8 mouse cellular contexts compared by ENCODE assay signal in genomic region chr19:10709360-10710087, GRCm38 (mm10). TPM values are rescaled to one million over a fixed set of nuclear protein-coding genes. Genes with fewer than 3 reads are reported as not detected.
A peak's percentile ranks its signal among the peaks of the same experiment; 100 is the strongest.
DNase-seq lines count a peak whose midpoint lies in the region; ATAC-seq lines count a peak whose summit lies in the region.

No protein-coding gene starts in this region.

- H3K27me3 ChIP-seq in forebrain, embryonic 11.5 days (ENCODE audit: control insufficient read depth, insufficient read depth, low read length) = no peaks in the 10 kb centered on the region
- no peaks in the 10 kb centered on the region for H3K27me3 ChIP-seq in heart, embryonic 16.5 days (ENCODE audit: control insufficient read depth, insufficient read depth, low read length)
- no peaks in the 10 kb centered on the region for H3K27me3 ChIP-seq in liver, embryonic 13.5 days
- H3K27me3 ChIP-seq in neural tube, embryonic 11.5 days (ENCODE audit: control insufficient read depth, insufficient read depth, low read length) = no peaks in the 10 kb centered on the region
- no peaks in the 10 kb centered on the region for H3K27me3 ChIP-seq in stomach, embryonic 16.5 days (ENCODE audit: control insufficient read depth, insufficient read depth, low read length)

- DNase-seq in CD8-positive naive resting alpha-beta T cell, adult 2 months (ENCODE audit: low read depth in 2 of 2, low spot score in 2 of 2) = peak; percentile 74 to 81
- DNase-seq in c-Kit-positive CD71-negative TER-119-negative erythroid progenitor cells, embryonic 14.5 days (ENCODE audit: low read depth) = peak; percentile 79
- peak; percentile 97 for DNase-seq in forebrain, embryonic 11.5 days (ENCODE audit: low spot score)
- DNase-seq in kidney, postnatal 25 days = peak; percentile 96 to 97
- peak; percentile 76 for DNase-seq in liver, embryonic 13.5 days
- peak; percentile 94 for DNase-seq in neural tube, embryonic 11.5 days (ENCODE audit: low spot score)

- H3K4me3 ChIP-seq in forebrain, embryonic 11.5 days (ENCODE audit: low read depth, low read length) = no peak overlapping the region
- H3K4me3 ChIP-seq in heart, embryonic 16.5 days (ENCODE audit: low read length) = no peak overlapping the region
- H3K4me3 ChIP-seq in liver, embryonic 13.5 days (replicated peaks) = no peak overlapping the region
- no peak overlapping the region for H3K4me3 ChIP-seq in neural tube, embryonic 11.5 days (ENCODE audit: low read depth, low read length)
- H3K4me3 ChIP-seq in stomach, embryonic 16.5 days (replicated peaks; ENCODE audit: low read length) = no peak overlapping the region

- WGBS in forebrain, embryonic 11.5 days = 22% methylated on average over 8 of the region's 8 CpGs
- WGBS in heart, embryonic 16.5 days = 11% methylated on average over 8 of the region's 8 CpGs
- WGBS in liver, embryonic 13.5 days (ENCODE audit: insufficient replicate concordance) = 22% methylated on average over 8 of the region's 8 CpGs
- 27% methylated on average over 8 of the region's 8 CpGs for WGBS in neural tube, embryonic 11.5 days
- WGBS in stomach, embryonic 16.5 days = 19% methylated on average over 8 of the region's 8 CpGs

- ATAC-seq in forebrain, embryonic 11.5 days (replicated peaks; ENCODE audit: low FRiP score) = peak; percentile 88
- ATAC-seq in heart, embryonic 16.5 days (replicated peaks; ENCODE audit: extremely low read depth, insufficient read depth, low FRiP score) = peak; percentile 86
- peak; percentile 61 for ATAC-seq in liver, embryonic 13.5 days (ENCODE audit: low read depth)
- ATAC-seq in neural tube, embryonic 11.5 days (ENCODE audit: insufficient read depth, low FRiP score, low TSS enrichment) = peak; percentile 82
- peak; percentile 68 for ATAC-seq in stomach, embryonic 16.5 days (ENCODE audit: insufficient read depth, low FRiP score)

- H3K4me1 ChIP-seq in forebrain, embryonic 11.5 days (replicated peaks; ENCODE audit: control insufficient read depth, insufficient read depth, low read length) = peaks cover 12% of the 10 kb centered on the region; the same call in 1 of the 2 replicates
- peaks cover 33% of the 10 kb centered on the region for H3K4me1 ChIP-seq in heart, embryonic 16.5 days (ENCODE audit: control insufficient read depth, insufficient read depth, low read length)
- peaks cover 22% of the 10 kb centered on the region for H3K4me1 ChIP-seq in liver, embryonic 13.5 days (replicated peaks)
- H3K4me1 ChIP-seq in neural tube, embryonic 11.5 days (ENCODE audit: control insufficient read depth, insufficient read depth, low read length) = 0 out of 2 replicates have a peak, but pooled peaks cover 2% of the 10 kb centered on the region
- peaks cover 10% of the 10 kb centered on the region for H3K4me1 ChIP-seq in stomach, embryonic 16.5 days (ENCODE audit: control insufficient read depth, insufficient read depth, low read length)

- no peaks in the 10 kb centered on the region for H3K9me3 ChIP-seq in forebrain, embryonic 11.5 days (ENCODE audit: control insufficient read depth, low read length)
- no peaks in the 10 kb centered on the region for H3K9me3 ChIP-seq in heart, embryonic 16.5 days (replicated peaks; ENCODE audit: control insufficient read depth, low read length)
- H3K9me3 ChIP-seq in liver, embryonic 13.5 days (replicated peaks) = no peaks in the 10 kb centered on the region
- H3K9me3 ChIP-seq in neural tube, embryonic 11.5 days (ENCODE audit: control insufficient read depth, low read length) = no peaks in the 10 kb centered on the region
- no peaks in the 10 kb centered on the region for H3K9me3 ChIP-seq in stomach, embryonic 16.5 days (replicated peaks; ENCODE audit: control insufficient read depth, low read length)

- peak overlapping the region; percentile 81 for H3K27ac ChIP-seq in forebrain, embryonic 11.5 days (ENCODE audit: low read depth, low read length)
- H3K27ac ChIP-seq in heart, embryonic 16.5 days (ENCODE audit: low read length) = peak overlapping the region; percentile 98
- H3K27ac ChIP-seq in liver, embryonic 13.5 days = 0 out of 2 replicates have a peak overlapping the region, but pooled peaks have one; percentile 20
- no peak overlapping the region for H3K27ac ChIP-seq in neural tube, embryonic 11.5 days (ENCODE audit: low read depth, low read length)
- peak overlapping the region; percentile 26 for H3K27ac ChIP-seq in stomach, embryonic 16.5 days (ENCODE audit: low read length)

- H3K36me3 ChIP-seq in forebrain, embryonic 11.5 days (ENCODE audit: control insufficient read depth, insufficient read depth, low read length) = peaks cover 7% of the 10 kb centered on the region
- peaks cover 29% of the 10 kb centered on the region for H3K36me3 ChIP-seq in heart, embryonic 16.5 days (ENCODE audit: control insufficient read depth, insufficient read depth)
- peaks cover 70% of the 10 kb centered on the region for H3K36me3 ChIP-seq in liver, embryonic 13.5 days
- peaks cover 18% of the 10 kb centered on the region for H3K36me3 ChIP-seq in neural tube, embryonic 11.5 days (ENCODE audit: control insufficient read depth, insufficient read depth, low read length)
- H3K36me3 ChIP-seq in stomach, embryonic 16.5 days (ENCODE audit: control insufficient read depth, insufficient read depth, low read length) = peaks cover 30% of the 10 kb centered on the region

- no peak overlapping the region for H3K4me2 ChIP-seq in forebrain, embryonic 11.5 days (ENCODE audit: low read depth, low read length, severe bottlenecking)
- H3K4me2 ChIP-seq in heart, embryonic 16.5 days (ENCODE audit: low read depth, low read length) = peak overlapping the region; percentile 19; the same call in 1 of the 2 replicates
- H3K4me2 ChIP-seq in liver, embryonic 13.5 days = no peak overlapping the region
- H3K4me2 ChIP-seq in neural tube, embryonic 11.5 days (ENCODE audit: low read depth) = no peak overlapping the region
- no peak overlapping the region for H3K4me2 ChIP-seq in stomach, embryonic 16.5 days (ENCODE audit: low read depth, low read length)

- H3K9ac ChIP-seq in forebrain, embryonic 11.5 days (ENCODE audit: low read length) = peak overlapping the region; percentile 29; the same call in 1 of the 2 replicates
- H3K9ac ChIP-seq in heart, embryonic 16.5 days (ENCODE audit: low read length) = peak overlapping the region; percentile 39
- H3K9ac ChIP-seq in liver, embryonic 13.5 days = peak overlapping the region; percentile 34; the same call in 1 of the 2 replicates
- H3K9ac ChIP-seq in neural tube, embryonic 11.5 days (ENCODE audit: low read length) = no peak overlapping the region
- H3K9ac ChIP-seq in stomach, embryonic 16.5 days (ENCODE audit: low read length) = no peak overlapping the region

RNA-seq across cellular contexts. Expression of gene Vps37c, which starts 21.0 kb away (rescaled TPM):
- 32.1 and 33.4 TPM in 2 replicates for polyA plus RNA-seq in forebrain, embryonic 11.5 days (2014; fragmentation: Nextera tagmentation; extraction: Ambion mirVana)
- 29.3 and 30.4 TPM in 2 replicates for polyA plus RNA-seq in heart, embryonic 16.5 days (2015; fragmentation: Nextera tagmentation; extraction: Ambion mirVana)
- 10.4 and 12.1 TPM in 2 replicates for polyA plus RNA-seq in liver, embryonic 13.5 days (2015; fragmentation: Nextera tagmentation; extraction: Ambion mirVana)
- polyA plus RNA-seq in neural tube, embryonic 11.5 days (2014; fragmentation: Nextera tagmentation; extraction: Ambion mirVana) = 34.3 and 34.4 TPM in 2 replicates
- 48.7 and 60.3 TPM in 2 replicates for polyA plus RNA-seq in stomach, embryonic 16.5 days (2015; fragmentation: Nextera tagmentation; extraction: Ambion mirVana)

RNA-seq across cellular contexts. Expression of gene Cd5, which starts 29.3 kb away (rescaled TPM):
- polyA plus RNA-seq in forebrain, embryonic 11.5 days (2014; fragmentation: Nextera tagmentation; extraction: Ambion mirVana) = 0.05 TPM in 1 of 2 replicates, not detected in the other
- 1.6 and 3.0 TPM in 2 replicates for polyA plus RNA-seq in heart, embryonic 16.5 days (2015; fragmentation: Nextera tagmentation; extraction: Ambion mirVana)
- polyA plus RNA-seq in liver, embryonic 13.5 days (2015; fragmentation: Nextera tagmentation; extraction: Ambion mirVana) = 0.08 TPM in 1 of 2 replicates, not detected in the other
- polyA plus RNA-seq in neural tube, embryonic 11.5 days (2014; fragmentation: Nextera tagmentation; extraction: Ambion mirVana) = 0.11 and 0.24 TPM in 2 replicates
- polyA plus RNA-seq in stomach, embryonic 16.5 days (2015; fragmentation: Nextera tagmentation; extraction: Ambion mirVana) = 3.3 and 3.8 TPM in 2 replicates

RNA-seq across cellular contexts. Expression of gene Pga5, which starts 31.7 kb away (rescaled TPM):
- not detected in 2 replicates for polyA plus RNA-seq in forebrain, embryonic 11.5 days (2014; fragmentation: Nextera tagmentation; extraction: Ambion mirVana)
- not detected in 2 replicates for polyA plus RNA-seq in heart, embryonic 16.5 days (2015; fragmentation: Nextera tagmentation; extraction: Ambion mirVana)
- polyA plus RNA-seq in liver, embryonic 13.5 days (2015; fragmentation: Nextera tagmentation; extraction: Ambion mirVana) = not detected in 2 replicates
- not detected in 2 replicates for polyA plus RNA-seq in neural tube, embryonic 11.5 days (2014; fragmentation: Nextera tagmentation; extraction: Ambion mirVana)
- polyA plus RNA-seq in stomach, embryonic 16.5 days (2015; fragmentation: Nextera tagmentation; extraction: Ambion mirVana) = 139 and 218 TPM in 2 replicates

Comparison
In these comparisons a context has a peak if more than half of its experiments do, and no peak if none do; other contexts are left out.
1. H3K9ac ChIP-seq: peak in forebrain, embryonic 11.5 days (single experiment), heart, embryonic 16.5 days (single experiment) and liver, embryonic 13.5 days (single experiment); none in neural tube, embryonic 11.5 days (single experiment) and stomach, embryonic 16.5 days (single experiment).
2. RNA of gene Pga5, which starts 31.7 kb away (polyA plus RNA-seq): 139 to 218 TPM in stomach, embryonic 16.5 days; not detected in heart, embryonic 16.5 days, not detected in liver, embryonic 13.5 days, not detected in forebrain, embryonic 11.5 days and not detected in neural tube, embryonic 11.5 days; every median in the first group is over 100 times any median in the second.
3. Peak in every context shown above with its lines, with median percentiles within 50 percentile points of each other: DNase-seq and ATAC-seq.